10 mouse cellular contexts compared by ENCODE assay signal in genomic region chr7:126702358-126702757, GRCm38 (mm10). TPM values are rescaled to one million over a fixed set of nuclear protein-coding genes. Genes with fewer than 3 reads are reported as not detected.
DNase-seq lines count a peak whose midpoint lies in the region; ATAC-seq and TF ChIP-seq lines count a peak whose summit lies in the region.
"Had no signal": no experiment of that assay in that cellular context is flagged by ENCODE, and none has a peak within 500 bp of the region (broad histone marks: within the 10 kb centered on the region; RNA-seq: fewer than 3 reads in every experiment).

No protein-coding gene starts in this region.

- peak in 1 of 2 experiments; percentile 21; a peak in 1 of 4 replicates for TF ChIP-seq CTCF in CH12.LX (conservative IDR thresholded peaks at IDR 0.05 in 1 of 2, IDR thresholded peaks at IDR 0.05 in 1 of 2; ENCODE audit: low read depth in 2 of 2, low read length in 2 of 2)

- dilution Hi-C loops in CH12.LX (cut with MboI; ENCODE audit: extremely low pct_ligation_motif_present, extremely low pct_unique_long_range_greater_than_20kb, low sequenced_read_pairs): no loop called here

- peak overlapping the region; percentile 56; the same call in 1 of the 2 replicates for H3K4me2 ChIP-seq in heart, embryonic 15.5 days
- H3K4me2 ChIP-seq in CH12.LX (ENCODE audit: insufficient read depth, low read depth, poor library complexity, severe bottlenecking): peak overlapping the region; percentile 92
- peak overlapping the region; percentile 80 for H3K4me2 ChIP-seq in neural tube, embryonic 13.5 days
- no peak overlapping the region for H3K4me2 ChIP-seq in kidney, embryonic 15.5 days

- TF ChIP-seq POLR2A in CH12.LX (IDR thresholded peaks at IDR 0.05; ENCODE audit: low read depth, low read length): no peak; the same call in 1 of the 2 replicates

- peak; percentile 27; the same call in 1 of the 2 replicates for TF ChIP-seq EP300 in CH12.LX (IDR thresholded peaks at IDR 0.05; ENCODE audit: low read length)

- peaks cover 37% of the 10 kb centered on the region for H3K79me2 ChIP-seq in CH12.LX (replicated peaks; ENCODE audit: control insufficient read depth, extremely low read depth, insufficient read depth, poor library complexity, severe bottlenecking)

- intact Hi-C loops in heart, postnatal 25 days (cut with DNase I): loop anchor here (5.0 kb wide), 2 partner anchors 45 to 220 kb away; no protein-coding TSS in a partner anchor
- intact Hi-C loops in left cerebral cortex, postnatal 4 days (cut with DNase I): loop anchor here (5.0 kb wide), 1 partner anchor 55 kb away; the partner anchor contains the start of gene Mapk3

- no peak; the same call in 1 of the 2 replicates for TF ChIP-seq RAD21 in CH12.LX (IDR thresholded peaks at IDR 0.05; ENCODE audit: low read depth, low read length)

- no peaks in the 10 kb centered on the region for H3K36me3 ChIP-seq in heart, embryonic 15.5 days
- H3K36me3 ChIP-seq in CH12.LX (replicated peaks in 1 of 2; ENCODE audit: control insufficient read depth in 1 of 2, insufficient read depth in 1 of 2, low read length in 1 of 2): peaks cover 40 to 52% of the 10 kb centered on the region in 2 experiments
- H3K36me3 ChIP-seq in neural tube, embryonic 13.5 days: peaks cover 20% of the 10 kb centered on the region
- H3K36me3 ChIP-seq in kidney, embryonic 15.5 days: peaks cover 15% of the 10 kb centered on the region; the same call in 1 of the 2 replicates

- peak overlapping the region; percentile 49; the same call in 1 of the 2 replicates for H3K4me3 ChIP-seq in heart, embryonic 15.5 days
- H3K4me3 ChIP-seq in CH12.LX (replicated peaks in 1 of 3; ENCODE audit: low read depth in 2 of 3, low read length in 2 of 3, poor library complexity in 1 of 3): peak overlapping the region; percentile 85 to 86 (median 85)
- H3K4me3 ChIP-seq in neural tube, embryonic 13.5 days: peak overlapping the region; percentile 59
- no peak overlapping the region for H3K4me3 ChIP-seq in kidney, embryonic 15.5 days (replicated peaks)
- H3K4me3 ChIP-seq: erythroblast, embryonic 14.5 days had no signal

- peaks cover 49% of the 10 kb centered on the region for H3K27me3 ChIP-seq in heart, embryonic 15.5 days
- no peaks in the 10 kb centered on the region for H3K27me3 ChIP-seq in CH12.LX (replicated peaks)
- H3K27me3 ChIP-seq in neural tube, embryonic 13.5 days: peaks cover 10% of the 10 kb centered on the region; the same call in 1 of the 2 replicates
- H3K27me3 ChIP-seq in kidney, embryonic 15.5 days: peaks cover 44% of the 10 kb centered on the region

- H3K27ac ChIP-seq in heart, embryonic 15.5 days: 0 out of 2 replicates have a peak overlapping the region, but pooled peaks have one; percentile 1
- peak overlapping the region; percentile 95 for H3K27ac ChIP-seq in CH12.LX (ENCODE audit: insufficient read depth, low read depth)
- no peak overlapping the region for H3K27ac ChIP-seq in neural tube, embryonic 13.5 days (replicated peaks)
- no peak overlapping the region for H3K27ac ChIP-seq in kidney, embryonic 15.5 days
- H3K27ac ChIP-seq: lung, embryonic 15.5 days had no signal

- ATAC-seq in heart, embryonic 15.5 days (replicated peaks; ENCODE audit: insufficient number of reproducible peaks, insufficient read depth, low FRiP score, low read depth): no peak
- no peak for ATAC-seq in neural tube, embryonic 13.5 days (ENCODE audit: low read depth)
- ATAC-seq in kidney, embryonic 15.5 days (replicated peaks; ENCODE audit: low FRiP score): no peak

- in situ Hi-C loops in CH12.LX (cut with MboI; ENCODE audit: low pct_ligation_motif_present, low pct_unique_long_range_greater_than_20kb, low sequenced_read_pairs): loop anchor here (5.0 to 10.0 kb wide), 5 partner anchors 80 to 1222 kb away; partner anchors contain the start of genes Mvp, Pagr1a, Pagr1b and Tbx6

- no peak overlapping the region for H3K9ac ChIP-seq in heart, embryonic 15.5 days
- H3K9ac ChIP-seq in CH12.LX (ENCODE audit: insufficient read depth, low read depth): peak overlapping the region; percentile 76
- peak overlapping the region; percentile 82; the same call in 1 of the 2 replicates for H3K9ac ChIP-seq in neural tube, embryonic 13.5 days
- H3K9ac ChIP-seq in kidney, embryonic 15.5 days: no peak overlapping the region
- H3K9ac ChIP-seq: lung, embryonic 15.5 days had no signal

- peaks cover 22% of the 10 kb centered on the region for H3K4me1 ChIP-seq in heart, embryonic 15.5 days (replicated peaks)
- peaks cover 26 to 64% of the 10 kb centered on the region in 2 experiments for H3K4me1 ChIP-seq in CH12.LX (ENCODE audit: control insufficient read depth in 1 of 2, insufficient read depth in 2 of 2)
- peaks cover 53% of the 10 kb centered on the region for H3K4me1 ChIP-seq in neural tube, embryonic 13.5 days (replicated peaks)
- peaks cover 26% of the 10 kb centered on the region for H3K4me1 ChIP-seq in kidney, embryonic 15.5 days

- H3K9me3 ChIP-seq in heart, embryonic 15.5 days (replicated peaks): no peaks in the 10 kb centered on the region
- no peaks in the 10 kb centered on the region for H3K9me3 ChIP-seq in CH12.LX (replicated peaks; ENCODE audit: low read length)
- H3K9me3 ChIP-seq in neural tube, embryonic 13.5 days: no peaks in the 10 kb centered on the region
- no peaks in the 10 kb centered on the region for H3K9me3 ChIP-seq in kidney, embryonic 15.5 days (replicated peaks)
- H3K9me3 ChIP-seq: lung, embryonic 15.5 days had no signal

- DNase-seq in heart, postnatal 25 days (ENCODE audit: low spot score): no peak
- peak; percentile 87 for DNase-seq in CH12.LX (ENCODE audit: extremely low read depth)
- peak; percentile 91 for DNase-seq in induced T-regulatory cell, adult 2 months (ENCODE audit: low read depth)
- DNase-seq in left cerebral cortex, postnatal 4 days: no peak
- no peak for DNase-seq in right cerebral cortex, adult 18-20 months

- 71% methylated on average over 6 of the region's 6 CpGs for WGBS in heart, embryonic 15.5 days
- 80% methylated on average over 6 of the region's 6 CpGs for WGBS in neural tube, embryonic 13.5 days
- 78% methylated on average over 6 of the region's 6 CpGs for WGBS in kidney, embryonic 15.5 days

TF ChIP-seq in CH12.LX, 34 proteins besides CTCF, POLR2A, EP300 and RAD21 (continues in another document):
- TF ChIP-seq ELF1 (IDR thresholded peaks at IDR 0.05; ENCODE audit: low read depth, low read length) (peak; percentile 79), IRF4 (IDR thresholded peaks at IDR 0.05; ENCODE audit: low read depth, low read length) (0 out of 2 replicates have a peak, but pooled peaks have one; percentile 18), NELFE (IDR thresholded peaks at IDR 0.05; ENCODE audit: low read depth, low read length) (peak; percentile 16; the same call in 1 of the 2 replicates), BHLHE40 (IDR thresholded peaks at IDR 0.05; ENCODE audit: low read depth, low read length) (no peak), USF2 (conservative IDR thresholded peaks at IDR 0.05; ENCODE audit: low read depth, low read length) (no peak)

RNA-seq across cellular contexts. Expression of gene Coro1a, which starts 5.2 kb away (rescaled TPM):
- 13.5 and 71.8 TPM in 2 replicates for polyA plus RNA-seq in heart, embryonic 15.5 days (2015; fragmentation: Nextera tagmentation; extraction: Ambion mirVana)
- 10 to 100 TPM; 10.6 to 10.8 TPM for total RNA-seq in heart, postnatal 25 days (2021)
- total RNA-seq in CH12.LX (2012; rRNA removed) (287 and 312 TPM in 2 replicates), CH12.LX (2014; rRNA removed) (349 and 371 TPM in 2 replicates)
- 203 and 228 TPM in 2 replicates for polyA plus RNA-seq in CH12.LX (2012; ENCODE audit: insufficient read length, low read depth)
- polyA plus RNA-seq in neural tube, embryonic 13.5 days (2015; fragmentation: Nextera tagmentation; extraction: Ambion mirVana): 92.4 and 107 TPM in 2 replicates
- 17.9 and 24.3 TPM in 2 replicates for polyA plus RNA-seq in kidney, embryonic 15.5 days (2015; fragmentation: Nextera tagmentation; extraction: Ambion mirVana)
- 100 to 1,000 TPM; 137 to 143 TPM for total RNA-seq in left cerebral cortex, postnatal 4 days (2021)

RNA-seq across cellular contexts. Expression of gene Slx1b, which starts 6.8 kb away (rescaled TPM):
- 6.7 and 7.7 TPM in 2 replicates for polyA plus RNA-seq in heart, embryonic 15.5 days (2015; fragmentation: Nextera tagmentation; extraction: Ambion mirVana)
- total RNA-seq in heart, postnatal 25 days (2021): 1 to 10 TPM; 4.3 to 4.5 TPM
- total RNA-seq in CH12.LX (2012; rRNA removed) (5.0 and 5.6 TPM in 2 replicates), CH12.LX (2014; rRNA removed) (4.4 and 4.7 TPM in 2 replicates)
- 5.6 and 8.3 TPM in 2 replicates for polyA plus RNA-seq in CH12.LX (2012; ENCODE audit: insufficient read length, low read depth)
- 16.2 and 20.5 TPM in 2 replicates for polyA plus RNA-seq in neural tube, embryonic 13.5 days (2015; fragmentation: Nextera tagmentation; extraction: Ambion mirVana)
- polyA plus RNA-seq in kidney, embryonic 15.5 days (2015; fragmentation: Nextera tagmentation; extraction: Ambion mirVana): 12.9 and 13.1 TPM in 2 replicates
- total RNA-seq in left cerebral cortex, postnatal 4 days (2021): 10 to 100 TPM; 25.4 to 26.5 TPM

RNA-seq across cellular contexts. Expression of gene Bola2, which starts 7.2 kb away (rescaled TPM):
- 87.6 and 98.0 TPM in 2 replicates for polyA plus RNA-seq in heart, embryonic 15.5 days (2015; fragmentation: Nextera tagmentation; extraction: Ambion mirVana)
- total RNA-seq in heart, postnatal 25 days (2021): 10 to 100 TPM; 43.0 to 49.7 TPM
- total RNA-seq in CH12.LX (2012; rRNA removed): 136 and 155 TPM in 2 replicates
- 60.4 and 72.8 TPM in 2 replicates for total RNA-seq in CH12.LX (2014; rRNA removed)
- polyA plus RNA-seq in CH12.LX (2012; ENCODE audit: insufficient read length, low read depth): 341 and 353 TPM in 2 replicates
- polyA plus RNA-seq in neural tube, embryonic 13.5 days (2015; fragmentation: Nextera tagmentation; extraction: Ambion mirVana): 109 and 143 TPM in 2 replicates
- 144 and 146 TPM in 2 replicates for polyA plus RNA-seq in kidney, embryonic 15.5 days (2015; fragmentation: Nextera tagmentation; extraction: Ambion mirVana)
- 100 to 1,000 TPM; 107 to 115 TPM for total RNA-seq in left cerebral cortex, postnatal 4 days (2021)

RNA-seq across cellular contexts. Expression of gene Sult1a1, which starts 26.1 kb away (rescaled TPM):
- polyA plus RNA-seq in heart, embryonic 15.5 days (2015; fragmentation: Nextera tagmentation; extraction: Ambion mirVana): 13.0 and 14.2 TPM in 2 replicates
- total RNA-seq in heart, postnatal 25 days (2021): 10 to 100 TPM; 28.5 to 32.3 TPM
- total RNA-seq in CH12.LX (2012; rRNA removed): 0.17 and 0.34 TPM in 2 replicates
- total RNA-seq in CH12.LX (2014; rRNA removed): 0.80 and 0.87 TPM in 2 replicates
- polyA plus RNA-seq in CH12.LX (2012; ENCODE audit: insufficient read length, low read depth): 0.87 and 1.4 TPM in 2 replicates
- 1.4 and 2.1 TPM in 2 replicates for polyA plus RNA-seq in neural tube, embryonic 13.5 days (2015; fragmentation: Nextera tagmentation; extraction: Ambion mirVana)
- 6.2 and 8.3 TPM in 2 replicates for polyA plus RNA-seq in kidney, embryonic 15.5 days (2015; fragmentation: Nextera tagmentation; extraction: Ambion mirVana)
- 1 to 10 TPM; 2.9 to 3.1 TPM for total RNA-seq in left cerebral cortex, postnatal 4 days (2021)
- polyA plus RNA-seq: erythroblast, embryonic 14.5 days had no signal

RNA-seq across cellular contexts. Expression of gene Sgf29, which starts 53.2 kb away (rescaled TPM):
- 21.0 and 33.5 TPM in 2 replicates for polyA plus RNA-seq in heart, embryonic 15.5 days (2015; fragmentation: Nextera tagmentation; extraction: Ambion mirVana)
- total RNA-seq in heart, postnatal 25 days (2021): 10 to 100 TPM; 25.9 to 27.2 TPM
- 45.9 and 55.6 TPM in 2 replicates for total RNA-seq in CH12.LX (2012; rRNA removed)
- 20.5 and 31.7 TPM in 2 replicates for total RNA-seq in CH12.LX (2014; rRNA removed)
- 70.0 and 71.7 TPM in 2 replicates for polyA plus RNA-seq in CH12.LX (2012; ENCODE audit: insufficient read length, low read depth)
- polyA plus RNA-seq in neural tube, embryonic 13.5 days (2015; fragmentation: Nextera tagmentation; extraction: Ambion mirVana): 48.3 and 51.3 TPM in 2 replicates
- 48.2 and 55.0 TPM in 2 replicates for polyA plus RNA-seq in kidney, embryonic 15.5 days (2015; fragmentation: Nextera tagmentation; extraction: Ambion mirVana)
- total RNA-seq in left cerebral cortex, postnatal 4 days (2021): 10 to 100 TPM; 49.9 to 53.0 TPM

Comparison
In these comparisons a context has a peak if more than half of its experiments do, and no peak if none do; other contexts are left out.
1. H3K27ac ChIP-seq: peak in heart, embryonic 15.5 days (single experiment) and CH12.LX (single experiment); none in neural tube, embryonic 13.5 days (single experiment) and kidney, embryonic 15.5 days (single experiment).
2. H3K9ac ChIP-seq: peak in CH12.LX (single experiment) and neural tube, embryonic 13.5 days (single experiment); none in heart, embryonic 15.5 days (single experiment) and kidney, embryonic 15.5 days (single experiment).
3. DNase-seq: peak in CH12.LX (single experiment) and induced T-regulatory cell, adult 2 months (single experiment); none in heart, postnatal 25 days (single experiment), left cerebral cortex, postnatal 4 days (single experiment) and right cerebral cortex, adult 18-20 months (single experiment).